Mouse (Mus musculus) cerebellum, postnatal 10 days (tissue): ENCODE results near the gene Trim6.
"Not testable (repeated sequence)": the region's sequence is repeated elsewhere in the genome, so short reads cannot be mapped to it uniquely, and the experiment has no call there.

ENCODE experiments used
- DNase-seq, 2 experiments: peaks; one replicate each; pipeline ENCODE4 v3.0.0; 2021; ENCODE audit warnings: mixed read lengths in 2 of 2

The Trim6 gene

GRCm38 (mm10) chr7:104218701-104219569 is at the start of gene Trim6:
Gene Trim6, plus strand, starts transcription at chr7:104218793.
- peak; percentile 45 to 66 for DNase-seq

- no peak for DNase-seq
These were observed 48.9 kb upstream of the Trim6 start for GRCm38 (mm10) chr7:104169634-104170204.

GRCm38 (mm10) chr7:104175085-104175484 is 43.5 kb upstream of the Trim6 start:
- no peak for DNase-seq

- DNase-seq = no peak
These were observed 40.1 kb upstream of the Trim6 start for GRCm38 (mm10) chr7:104178422-104179054.

- no peak for DNase-seq
These were observed 39.5 kb upstream of the Trim6 start for GRCm38 (mm10) chr7:104179074-104179473.

- DNase-seq = no peak
These were observed 35.3 kb upstream of the Trim6 start, which contains the start of gene Olfr648 for GRCm38 (mm10) chr7:104183292-104183691. Gene Olfr648, minus strand, starts transcription at chr7:104183392.

GRCm38 (mm10) chr7:104191275-104191674 is 27.3 kb upstream of the Trim6 start:
- no peak for DNase-seq

- no peak for DNase-seq
These were observed 22.7 kb upstream of the Trim6 start, which contains the start of gene Olfr649 for GRCm38 (mm10) chr7:104195885-104196284. Gene Olfr649, minus strand, starts transcription at chr7:104195985.

- peak; percentile 52 for DNase-seq
These were observed 18.8 kb upstream of the Trim6 start for GRCm38 (mm10) chr7:104199822-104200221.

GRCm38 (mm10) chr7:104206197-104206596 is 12.4 kb upstream of the Trim6 start:
- no peak for DNase-seq

- DNase-seq = no peak
These were observed 2.5 kb upstream of the Trim6 start for GRCm38 (mm10) chr7:104216011-104216535.

- DNase-seq = no peak
These were observed 712 bp upstream of the Trim6 start for GRCm38 (mm10) chr7:104217881-104218280.

- DNase-seq = no peak
These were observed 12.6 kb downstream of the Trim6 start for GRCm38 (mm10) chr7:104231203-104231602.

- no peak for DNase-seq
These were observed 22.3 kb downstream of the Trim6 start for GRCm38 (mm10) chr7:104240857-104241256.

GRCm38 (mm10) chr7:104243616-104244015 is 25.0 kb downstream of the Trim6 start:
- no peak for DNase-seq

- DNase-seq = peak; percentile 7 to 9
These were observed 25.9 kb downstream of the Trim6 start, which contains the start of gene Trim34a for GRCm38 (mm10) chr7:104244287-104245181. Gene Trim34a, plus strand, starts transcription at chr7:104244457.

GRCm38 (mm10) chr7:104260380-104260779 is 41.8 kb downstream of the Trim6 start:
- not testable (repeated sequence) for DNase-seq

- DNase-seq = not testable (repeated sequence)
These were observed 46.7 kb downstream of the Trim6 start for GRCm38 (mm10) chr7:104265335-104265734.

GRCm38 (mm10) chr7:104279361-104279760 is 60.8 kb downstream of the Trim6 start:
- not testable (repeated sequence) for DNase-seq
